Mouse (Mus musculus) kidney, adult 11 months (tissue): Measurements from ENCODE around the gene Zfp605.
"Not testable (repeated sequence)": the region's sequence is repeated elsewhere in the genome, so short reads cannot be mapped to it uniquely, and the experiment has no call there.

ENCODE experiments used
- DNase-seq: peaks from one replicate; pipeline ENCODE4 v3.0.0; 2022

Zfp605 gene

GRCm38 (mm10) chr5:110107581-110108304 is 2.1 kb upstream of the Zfp605 start, which contains the start of gene Gtpbp6:
TSS of gene Gtpbp6 (minus strand) at chr5:110108197.
- peak; percentile 96 for DNase-seq

DNA sequence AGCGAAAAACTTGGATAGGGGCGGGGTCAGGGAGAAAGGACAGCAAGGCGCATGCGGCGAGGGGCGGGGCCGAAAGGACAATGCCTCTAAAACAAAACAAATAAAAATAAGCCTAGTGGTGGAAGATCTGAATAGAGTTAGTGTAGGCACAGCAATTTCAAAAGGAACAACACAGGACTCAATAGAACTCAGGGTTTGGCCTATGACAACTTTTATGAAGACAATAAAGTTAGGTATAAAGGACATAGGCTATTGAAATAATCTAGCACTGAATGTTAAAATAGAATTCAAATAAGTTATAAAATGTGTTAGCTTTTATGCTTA is 1.6 kb upstream of the Zfp605 start:
- DNase-seq, result no peak

GRCm38 (mm10) chr5:110122380-110122779 is 12.5 kb downstream of the Zfp605 start:
- not testable (repeated sequence) for DNase-seq

DNA sequence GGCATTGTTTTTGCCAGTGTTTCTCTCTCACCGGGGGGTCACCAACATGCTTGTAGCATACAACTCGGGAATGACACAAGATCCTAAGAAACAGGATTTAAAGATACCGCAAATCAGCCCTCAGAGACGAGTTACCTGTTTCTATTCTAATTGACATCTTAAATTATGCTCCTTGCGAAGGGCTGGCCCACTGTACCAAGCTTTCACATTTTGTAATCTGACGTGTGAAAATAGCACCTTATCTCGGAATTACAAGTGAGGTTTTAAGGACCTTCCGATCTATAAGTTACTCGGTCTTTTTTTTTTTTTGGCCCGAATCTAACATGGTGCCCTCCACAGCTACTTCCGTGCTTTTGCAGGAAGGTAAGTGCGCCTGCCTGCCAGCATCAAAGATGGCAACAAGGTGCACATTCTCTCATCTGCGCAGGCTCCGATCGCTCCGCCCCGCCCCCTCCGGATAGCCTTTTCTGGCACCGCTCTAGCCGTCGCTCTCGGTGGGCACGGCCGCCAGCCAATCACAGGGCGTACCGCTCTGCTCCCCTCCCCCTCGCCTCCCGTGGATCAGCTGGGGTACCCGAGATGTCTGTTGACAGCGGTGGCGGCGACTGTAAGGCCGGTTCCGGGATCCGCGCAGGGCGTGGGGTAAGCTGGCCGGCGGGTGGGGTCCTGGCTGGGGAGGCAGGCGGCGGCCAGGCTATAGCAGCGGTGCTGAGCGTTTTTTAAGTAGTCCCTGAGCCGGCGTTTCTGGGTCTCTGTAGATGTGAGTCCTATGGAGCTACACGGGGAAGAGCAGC is 25.6 kb downstream of the Zfp605 start, which contains the start of gene Chfr:
Gene Chfr, plus strand, starts transcription at position 550 of the 794 bp plus-strand sequence.
- DNase-seq, result peak; percentile 99

- DNase-seq, result no peak
Observed at GRCm38 (mm10) chr5:110136087-110136464, 26.2 kb downstream of the Zfp605 start.

- DNase-seq, result no peak
Observed at GRCm38 (mm10) chr5:110137816-110138215, 27.9 kb downstream of the Zfp605 start.

DNA sequence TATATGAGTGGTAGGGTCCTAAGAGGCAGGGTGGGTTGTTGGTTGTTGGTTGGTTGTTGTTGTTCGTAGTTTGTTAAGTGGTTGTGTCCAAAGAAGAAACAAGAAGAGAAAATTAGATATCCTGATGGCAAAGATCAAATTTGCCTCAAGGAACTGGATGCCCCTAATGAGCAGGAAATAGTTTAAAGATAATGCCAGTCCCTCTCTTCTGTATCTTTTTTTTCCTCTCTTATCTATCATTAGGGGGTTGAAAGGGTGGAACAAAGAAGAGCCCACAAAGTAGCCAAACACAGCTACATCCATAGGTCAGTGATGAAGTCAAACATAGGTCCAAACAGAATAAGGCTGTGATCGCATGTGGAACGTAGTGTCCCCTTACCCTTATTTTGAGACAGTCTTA is 29.4 kb downstream of the Zfp605 start:
- no peak for DNase-seq

GRCm38 (mm10) chr5:110140424-110140823 is 30.5 kb downstream of the Zfp605 start:
- no peak for DNase-seq

DNA sequence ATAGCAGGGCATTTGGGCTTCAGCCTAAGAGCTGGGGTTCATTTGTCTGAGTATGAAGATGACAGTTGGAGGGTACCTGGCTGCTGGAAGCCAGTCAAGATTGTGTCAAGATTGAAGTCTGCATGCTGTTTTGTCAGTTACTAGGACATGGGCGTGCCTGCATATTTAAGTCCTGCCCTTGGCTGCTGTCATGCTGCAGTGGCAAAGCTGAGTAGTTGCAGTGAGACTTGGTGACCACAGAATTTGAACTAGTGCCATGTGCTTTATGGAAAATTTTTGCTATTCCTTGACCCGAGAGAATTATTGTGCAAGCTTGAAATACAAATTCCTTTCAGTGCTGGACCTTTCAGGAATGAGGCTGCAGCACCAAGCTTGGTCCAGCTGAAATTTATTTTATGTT is 32.4 kb downstream of the Zfp605 start:
- peak; percentile 5 for DNase-seq

DNA sequence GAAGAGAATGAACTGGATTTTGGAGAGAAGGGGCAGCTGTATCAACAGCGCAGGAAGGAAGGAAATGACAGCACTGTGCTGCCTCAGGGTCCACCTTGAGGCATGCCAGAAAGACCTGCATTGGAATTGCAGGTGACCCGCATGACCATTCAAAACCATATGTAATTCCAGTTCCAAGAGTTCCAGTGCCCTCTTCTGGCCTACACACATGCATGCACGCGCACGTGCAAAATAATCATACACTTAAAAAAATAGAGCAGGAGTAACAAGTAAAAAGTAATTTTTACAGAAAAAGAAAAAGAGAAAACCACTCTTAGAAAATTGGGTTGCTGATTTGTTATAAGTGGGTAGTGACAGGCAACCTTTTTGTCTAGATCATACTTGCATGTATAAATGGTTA is 33.1 kb downstream of the Zfp605 start:
- DNase-seq, result no peak

DNA sequence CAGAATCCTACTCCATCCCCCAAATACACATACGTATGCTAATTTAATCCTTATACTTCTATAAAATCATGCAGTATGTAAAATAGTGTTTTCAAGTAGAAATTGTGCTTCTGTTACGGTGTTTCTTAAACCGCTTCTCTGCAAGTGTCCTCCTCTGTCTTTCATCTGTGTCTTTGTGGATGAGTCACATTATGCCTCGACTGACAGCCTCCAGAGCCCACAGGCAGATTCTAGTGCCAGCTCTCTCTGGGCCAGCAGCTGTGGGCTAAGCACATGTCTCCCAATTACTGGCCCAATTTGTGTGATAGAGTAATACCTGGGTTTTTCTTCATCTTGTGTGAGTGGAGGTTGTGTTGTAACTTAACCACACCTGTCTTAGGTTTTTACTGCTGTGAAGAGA is 59.5 kb downstream of the Zfp605 start:
- no peak for DNase-seq

- DNase-seq, result peak; percentile 94
Observed at GRCm38 (mm10) chr5:110176362-110177020, 66.6 kb downstream of the Zfp605 start, which contains the start of gene Golga3. TSS of gene Golga3 (plus strand) at chr5:110176701.

GRCm38 (mm10) chr5:110177021-110177420 is 67.1 kb downstream of the Zfp605 start:
- DNase-seq, result no peak

DNA sequence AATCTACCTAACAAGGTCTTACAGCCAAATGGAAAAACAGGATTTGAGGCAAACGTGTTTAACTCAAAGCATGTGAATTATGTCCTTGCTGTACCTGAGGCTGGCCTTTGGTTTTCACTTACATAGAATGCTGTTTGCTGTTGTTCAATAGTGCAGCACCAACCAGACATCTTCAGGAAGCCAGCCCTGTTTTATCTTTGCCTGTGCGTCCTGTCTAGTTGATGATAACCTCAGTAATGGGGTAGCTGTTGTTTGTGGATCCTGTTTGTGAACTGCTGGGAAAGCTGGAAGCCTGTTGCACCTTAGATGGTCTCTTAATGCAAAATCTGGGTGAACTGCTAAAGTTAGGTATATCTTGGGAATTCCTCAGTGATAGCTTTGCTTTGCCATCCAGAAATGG is 68.7 kb downstream of the Zfp605 start:
- no peak for DNase-seq
